Mouse (Mus musculus) myocyte (in vitro differentiated cells): ENCODE data around the gene Vapb.

Source experiments
- CEBPB ChIP-seq: IDR thresholded peaks from 2 replicates; pipeline ENCODE4 v1.6.1; 2011; ENCODE audit warnings: mild to moderate bottlenecking, moderate library complexity; ENCODE audit not compliant: poor library complexity, insufficient read depth, severe bottlenecking
- POLR2A ChIP-seq: IDR thresholded peaks from one replicate; pipeline ENCODE4 v1.6.1; 2011; ENCODE audit warnings: low read depth, mild to moderate bottlenecking, control low read depth, moderate library complexity; ENCODE audit not compliant: insufficient read length
- TCF12 ChIP-seq: IDR thresholded peaks from one replicate; pipeline ENCODE4 v1.6.1; 2011; ENCODE audit warnings: mild to moderate bottlenecking, control low read depth; ENCODE audit not compliant: poor library complexity, insufficient read depth, severe bottlenecking
- TCF3 ChIP-seq: IDR thresholded peaks from one replicate; pipeline ENCODE4 v1.6.1; 2011; ENCODE audit warnings: low read depth, control low read depth; ENCODE audit not compliant: insufficient read length
- USF1 ChIP-seq: IDR thresholded peaks from one replicate; pipeline ENCODE4 v1.6.1; 2011; ENCODE audit warnings: low read depth, mild to moderate bottlenecking, control low read depth, moderate library complexity

- TF ChIP-seq POLR2A, result no peak
- no peak for TF ChIP-seq CEBPB
- no peak for TF ChIP-seq TCF3
- TF ChIP-seq USF1, result no peak
- TF ChIP-seq TCF12, result no peak
Measured at GRCm38 (mm10) chr2:173775556-173775955, 38.2 kb downstream of the Vapb start.
